Mouse (Mus musculus): Measurements from ENCODE around the gene Kcna5. TPM values are rescaled to one million over a fixed set of nuclear protein-coding genes. Genes with fewer than 3 reads are reported as not detected.

Kcna5 gene
- polyA plus RNA-seq, 1 experiment from 2014 or later = 1.3 TPM

GRCm38 (mm10) chr6:126530019-126530418, 5.2 kb downstream of the Kcna5 start:
- WGBS = 79% methylated on average over 3 of the region's 3 CpGs
- DNase-seq (ENCODE audit: low spot score) = no peak
- no peaks in the 10 kb centered on the region for H3K9me3 ChIP-seq (replicated peaks)
- H3K27ac ChIP-seq = no peak overlapping the region
- peaks cover 18% of the 10 kb centered on the region for H3K4me1 ChIP-seq
- peaks cover 32% of the 10 kb centered on the region for H3K27me3 ChIP-seq (ENCODE audit: low read depth, poor library complexity, severe bottlenecking)
- no peaks in the 10 kb centered on the region for H3K36me3 ChIP-seq
- no peak overlapping the region for H3K4me3 ChIP-seq

- WGBS = 61% methylated on average over 10 of the region's 10 CpGs
- no peaks in the 10 kb centered on the region for H3K27me3 ChIP-seq (ENCODE audit: low read depth, poor library complexity, severe bottlenecking)
- no peak for DNase-seq (ENCODE audit: low spot score)
- H3K9me3 ChIP-seq (replicated peaks) = no peaks in the 10 kb centered on the region
- H3K36me3 ChIP-seq = no peaks in the 10 kb centered on the region
- H3K4me1 ChIP-seq = no peaks in the 10 kb centered on the region
- no peak overlapping the region for H3K27ac ChIP-seq
- no peak overlapping the region for H3K4me3 ChIP-seq
Measured at GRCm38 (mm10) chr6:126514720-126515119, 20.5 kb downstream of the Kcna5 start.

DNA sequence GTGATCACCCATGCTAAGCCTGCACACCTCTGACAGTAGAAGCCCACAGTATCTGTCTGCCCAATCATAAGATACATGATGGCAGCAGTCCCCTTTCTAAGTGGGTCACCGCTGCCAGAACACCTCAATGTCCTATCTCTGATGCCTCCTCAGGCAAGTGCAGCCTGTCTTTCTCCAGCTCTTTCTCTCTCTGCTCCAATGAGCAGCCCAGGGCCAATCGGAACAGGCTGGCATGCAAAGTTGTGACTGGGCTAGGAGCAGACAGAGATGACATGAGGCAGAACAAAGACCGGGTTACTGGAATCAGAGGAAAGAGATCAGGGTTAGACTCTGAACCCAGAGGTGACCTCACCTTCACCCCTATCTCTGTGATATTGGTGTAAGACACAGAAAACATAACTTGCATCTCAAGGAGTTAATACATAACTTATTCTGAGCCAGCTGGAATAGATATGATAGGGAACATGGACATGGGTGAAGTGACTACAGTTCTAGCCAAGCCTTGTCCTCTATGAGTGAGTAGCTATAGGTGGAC, 21.4 kb downstream of the Kcna5 start:
- H3K4me1 ChIP-seq = no peaks in the 10 kb centered on the region
- H3K27me3 ChIP-seq (ENCODE audit: low read depth, poor library complexity, severe bottlenecking) = no peaks in the 10 kb centered on the region
- H3K36me3 ChIP-seq = no peaks in the 10 kb centered on the region
- H3K27ac ChIP-seq = no peak overlapping the region
- H3K9me3 ChIP-seq (replicated peaks) = no peaks in the 10 kb centered on the region
- H3K4me3 ChIP-seq = no peak overlapping the region
- DNase-seq (ENCODE audit: low spot score) = no peak
- WGBS = 90% methylated on average over 3 of the region's 3 CpGs

DNA sequence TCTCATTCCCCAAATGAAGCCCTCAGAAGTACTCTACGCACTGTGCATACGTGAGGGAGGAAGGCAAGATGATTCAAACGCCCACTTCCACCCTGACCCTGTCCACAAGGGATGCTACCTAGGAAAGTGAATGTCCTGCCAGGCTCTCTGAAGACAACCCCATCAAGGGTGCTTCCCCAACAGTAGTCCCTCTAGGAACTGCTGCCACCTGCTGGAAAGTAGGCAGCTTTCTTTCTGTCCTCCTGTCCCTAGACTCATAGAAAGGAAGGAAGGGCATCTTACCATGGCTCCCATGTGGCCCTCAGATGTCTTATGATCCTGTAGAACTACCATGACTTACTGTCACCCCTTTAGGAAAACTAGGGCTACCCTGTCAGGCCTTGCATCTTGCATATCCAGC, 22.1 kb downstream of the Kcna5 start:
- no peak for DNase-seq (ENCODE audit: low spot score)
- H3K9me3 ChIP-seq (replicated peaks) = no peaks in the 10 kb centered on the region
- 86% methylated on average over 3 of the region's 3 CpGs for WGBS
- no peak overlapping the region for H3K4me3 ChIP-seq
- H3K27ac ChIP-seq = no peak overlapping the region
- no peaks in the 10 kb centered on the region for H3K36me3 ChIP-seq
- no peaks in the 10 kb centered on the region for H3K27me3 ChIP-seq (ENCODE audit: low read depth, poor library complexity, severe bottlenecking)
- H3K4me1 ChIP-seq = no peaks in the 10 kb centered on the region

DNA sequence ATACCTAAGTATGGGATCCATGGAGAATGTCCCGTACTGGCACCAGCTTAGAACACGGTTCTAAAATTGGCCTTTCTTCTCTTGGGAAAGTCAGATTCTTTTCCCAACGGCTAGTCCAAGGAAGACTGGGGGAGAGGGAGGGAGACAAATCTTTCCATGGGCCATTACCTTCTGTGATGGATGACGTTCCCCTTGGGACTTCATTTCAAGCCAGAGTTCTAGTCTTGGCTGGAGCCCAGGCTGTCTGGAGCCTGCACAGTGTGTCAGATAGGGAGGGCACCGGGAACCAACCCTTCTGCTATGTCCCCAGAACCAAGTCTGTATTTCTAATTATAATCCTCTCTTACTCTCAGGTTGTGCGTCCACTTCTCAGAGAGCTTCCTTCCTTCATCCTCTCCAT, 26.5 kb downstream of the Kcna5 start:
- Histone ChIP-seq H3K27ac (no peak overlapping the region), H3K36me3 (no peaks in the 10 kb centered on the region), H3K27me3 (ENCODE audit: low read depth, poor library complexity, severe bottlenecking) (no peaks in the 10 kb centered on the region), H3K9me3 (replicated peaks) (no peaks in the 10 kb centered on the region), H3K4me3 (no peak overlapping the region), H3K4me1 (no peaks in the 10 kb centered on the region)
- 87% methylated on average over 6 of the region's 6 CpGs for WGBS
- no peak for DNase-seq (ENCODE audit: low spot score)

GRCm38 (mm10) chr6:126503920-126504319, 31.3 kb downstream of the Kcna5 start:
- WGBS = 80% methylated on average over 8 of the region's 8 CpGs
- no peaks in the 10 kb centered on the region for H3K36me3 ChIP-seq
- H3K27ac ChIP-seq = no peak overlapping the region
- H3K4me3 ChIP-seq = no peak overlapping the region
- H3K9me3 ChIP-seq (replicated peaks) = no peaks in the 10 kb centered on the region
- H3K27me3 ChIP-seq (ENCODE audit: low read depth, poor library complexity, severe bottlenecking) = peaks cover 2% of the 10 kb centered on the region; the same call in 1 of the 2 replicates
- H3K4me1 ChIP-seq = peaks cover 5% of the 10 kb centered on the region
- DNase-seq (ENCODE audit: low spot score) = no peak

- Histone ChIP-seq H3K27me3 (ENCODE audit: low read depth, poor library complexity, severe bottlenecking) (peaks cover 7% of the 10 kb centered on the region; the same call in 1 of the 2 replicates), H3K9me3 (replicated peaks) (no peaks in the 10 kb centered on the region), H3K4me1 (peaks cover 5% of the 10 kb centered on the region), H3K4me3 (no peak overlapping the region), H3K36me3 (no peaks in the 10 kb centered on the region), H3K27ac (no peak overlapping the region)
- WGBS = 62% methylated on average over 9 of the region's 9 CpGs
- no peak for DNase-seq (ENCODE audit: low spot score)
Measured at GRCm38 (mm10) chr6:126502691-126503301, 32.4 kb downstream of the Kcna5 start.

GRCm38 (mm10) chr6:126500985-126501384, 34.2 kb downstream of the Kcna5 start:
- 92% methylated on average over 6 of the region's 6 CpGs for WGBS
- H3K27me3 ChIP-seq (ENCODE audit: low read depth, poor library complexity, severe bottlenecking) = peaks cover 7% of the 10 kb centered on the region; the same call in 1 of the 2 replicates

GRCm38 (mm10) chr6:126500088-126500487, 35.1 kb downstream of the Kcna5 start:
- no peaks in the 10 kb centered on the region for H3K9me3 ChIP-seq (replicated peaks)
- H3K4me1 ChIP-seq = peaks cover 20% of the 10 kb centered on the region
- no peak overlapping the region for H3K27ac ChIP-seq
- H3K4me3 ChIP-seq = no peak overlapping the region
- WGBS = 23% methylated on average over 8 of the region's 8 CpGs
- H3K36me3 ChIP-seq = no peaks in the 10 kb centered on the region
- H3K27me3 ChIP-seq (ENCODE audit: low read depth, poor library complexity, severe bottlenecking) = peaks cover 7% of the 10 kb centered on the region; the same call in 1 of the 2 replicates
- DNase-seq (ENCODE audit: low spot score) = peak; percentile 89

More at GRCm38 (mm10) chr6:126500985-126501384, 34.2 kb downstream of the Kcna5 start:
- H3K36me3 ChIP-seq = no peaks in the 10 kb centered on the region
- DNase-seq (ENCODE audit: low spot score) = no peak
- H3K4me3 ChIP-seq = no peak overlapping the region
- H3K9me3 ChIP-seq (replicated peaks) = no peaks in the 10 kb centered on the region
- peaks cover 20% of the 10 kb centered on the region for H3K4me1 ChIP-seq
- H3K27ac ChIP-seq = no peak overlapping the region

DNA sequence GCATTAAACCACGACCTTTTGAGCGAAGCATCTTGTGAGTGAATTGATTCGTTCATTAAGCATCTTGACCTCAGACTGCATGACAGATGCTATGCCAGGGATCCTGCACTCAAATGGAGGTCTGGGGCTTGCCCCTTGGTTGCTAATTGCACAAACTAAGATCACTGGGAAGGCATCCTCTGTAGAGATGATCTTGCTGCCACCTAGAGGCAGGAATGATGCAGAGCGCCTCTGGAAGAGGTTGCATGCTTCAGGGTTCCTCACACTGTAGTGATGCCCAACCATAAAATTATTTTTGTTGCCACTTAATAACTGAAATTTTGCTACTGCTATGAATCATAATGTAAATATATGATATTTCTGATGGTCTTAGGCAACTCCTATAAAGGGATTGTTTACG, 37.3 kb downstream of the Kcna5 start:
- Histone ChIP-seq H3K36me3 (no peaks in the 10 kb centered on the region), H3K9me3 (replicated peaks) (no peaks in the 10 kb centered on the region), H3K27me3 (ENCODE audit: low read depth, poor library complexity, severe bottlenecking) (peaks cover 7% of the 10 kb centered on the region; the same call in 1 of the 2 replicates), H3K27ac (no peak overlapping the region), H3K4me3 (no peak overlapping the region), H3K4me1 (peaks cover 32% of the 10 kb centered on the region)
- WGBS = 59% methylated on average over 5 of the region's 5 CpGs
- DNase-seq (ENCODE audit: low spot score) = peak; percentile 59

DNA sequence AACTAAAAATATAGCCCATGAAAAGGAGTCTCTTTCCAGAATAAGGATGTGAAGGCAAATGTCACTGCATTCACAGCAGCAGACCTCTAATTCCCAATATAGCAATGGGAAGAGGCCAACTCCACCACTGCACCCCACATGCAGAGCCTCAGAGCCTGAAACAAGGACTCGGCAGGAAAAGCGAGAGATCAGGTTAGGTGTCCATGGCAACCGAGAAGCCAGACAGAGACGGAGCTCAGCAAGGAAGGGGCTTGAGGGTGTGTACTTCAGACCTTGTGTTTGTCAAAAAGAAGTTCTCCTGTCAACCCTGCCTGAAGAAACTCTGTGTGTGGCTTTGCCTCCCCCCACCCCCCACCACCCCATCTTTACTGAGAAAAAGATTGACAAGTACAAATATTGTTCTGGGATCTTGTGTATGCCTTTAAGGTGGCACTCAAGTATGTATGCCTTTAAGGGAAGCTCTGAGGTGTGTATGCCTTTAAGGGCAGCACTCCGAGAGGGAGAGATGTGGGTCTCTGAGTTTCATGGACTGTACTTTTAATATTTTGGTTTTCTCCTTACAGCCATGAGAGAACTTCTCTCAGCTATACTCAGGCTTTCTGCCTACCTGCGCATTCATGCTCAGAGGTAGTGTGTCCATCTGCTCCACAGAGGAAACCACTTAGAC, 37.9 kb downstream of the Kcna5 start:
- no peak overlapping the region for H3K27ac ChIP-seq
- no peaks in the 10 kb centered on the region for H3K36me3 ChIP-seq
- H3K4me1 ChIP-seq = peaks cover 29% of the 10 kb centered on the region
- no peaks in the 10 kb centered on the region for H3K9me3 ChIP-seq (replicated peaks)
- peaks cover 7% of the 10 kb centered on the region; the same call in 1 of the 2 replicates for H3K27me3 ChIP-seq (ENCODE audit: low read depth, poor library complexity, severe bottlenecking)
- 49% methylated on average over 6 of the region's 6 CpGs for whole genome bisulfite sequencing
- H3K4me3 ChIP-seq = no peak overlapping the region
- DNase-seq (ENCODE audit: low spot score) = no peak

GRCm38 (mm10) chr6:126487136-126487535, 48.1 kb downstream of the Kcna5 start:
- no peaks in the 10 kb centered on the region for H3K36me3 ChIP-seq
- H3K27me3 ChIP-seq (ENCODE audit: low read depth, poor library complexity, severe bottlenecking) = no peaks in the 10 kb centered on the region
- no peaks in the 10 kb centered on the region for H3K9me3 ChIP-seq (replicated peaks)
- no peak for DNase-seq (ENCODE audit: low spot score)
- 41% methylated on average over 4 of the region's 4 CpGs for WGBS
- H3K27ac ChIP-seq = no peak overlapping the region
- H3K4me1 ChIP-seq = peaks cover 21% of the 10 kb centered on the region
- H3K4me3 ChIP-seq = no peak overlapping the region

DNA sequence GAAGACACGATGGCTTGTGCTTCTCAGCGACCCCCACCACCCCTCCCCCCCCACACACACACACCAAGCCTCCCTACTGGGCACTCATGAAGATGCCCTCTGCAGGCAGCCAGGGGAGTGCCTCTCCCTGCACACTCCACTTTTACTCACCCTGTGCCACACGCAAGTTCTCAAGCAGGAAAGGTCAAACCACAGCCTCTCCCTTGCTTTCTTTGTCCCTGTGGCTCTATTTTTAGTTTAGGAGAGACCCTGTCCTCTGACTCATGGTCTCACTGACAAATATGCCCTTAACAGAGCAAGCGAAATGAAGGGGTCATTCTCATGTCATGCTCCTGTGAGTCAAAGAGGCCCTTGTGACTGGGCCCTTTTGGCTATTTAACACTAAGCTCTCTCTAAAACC, 50.3 kb downstream of the Kcna5 start:
- 67% methylated on average over 4 of the region's 4 CpGs for WGBS
- H3K4me3 ChIP-seq = no peak overlapping the region
- H3K36me3 ChIP-seq = no peaks in the 10 kb centered on the region
- H3K9me3 ChIP-seq (replicated peaks) = no peaks in the 10 kb centered on the region
- peaks cover 21% of the 10 kb centered on the region for H3K4me1 ChIP-seq
- H3K27ac ChIP-seq = no peak overlapping the region
- no peaks in the 10 kb centered on the region for H3K27me3 ChIP-seq (ENCODE audit: low read depth, poor library complexity, severe bottlenecking)
- no peak for DNase-seq (ENCODE audit: low spot score)

All from limb, embryonic 10.5 days (tissue).